ENCODE assay signal across 1 mouse cellular context in the genomic region with DNA sequence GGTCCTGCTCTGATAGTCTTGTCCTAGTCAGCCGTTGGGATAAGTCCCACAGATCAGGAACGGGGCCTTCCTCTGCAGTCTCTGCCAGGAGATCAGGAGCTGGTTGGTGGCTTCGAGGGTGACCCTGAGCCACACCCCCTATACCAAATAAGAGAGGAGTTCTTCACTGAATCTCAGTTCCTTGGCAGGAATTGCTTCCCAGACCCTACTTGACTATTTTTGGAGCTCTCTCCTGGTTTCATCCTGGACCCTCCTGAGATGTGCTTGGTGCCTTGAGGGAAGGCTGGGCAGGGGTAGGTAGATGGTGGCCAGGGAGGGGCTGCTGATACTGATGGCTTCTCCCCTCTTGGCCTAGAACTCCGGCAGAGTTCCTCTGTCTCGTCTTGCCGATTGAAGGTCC.
TF ChIP-seq lines count a peak whose summit lies in the region.

No protein-coding gene starts in this region.

TF ChIP-seq in MEL, 35 proteins besides CTCF, POLR2A, EP300 and RAD21 (continued from another document):
- no peak for TF ChIP-seq MEF2A (IDR thresholded peaks at IDR 0.05; ENCODE audit: extremely low read depth, insufficient replicate concordance, low read depth, low read length, poor library complexity, severe bottlenecking)
TF ChIP-seq in MEL: peak in this region for 0.
